Mouse (Mus musculus) hindbrain, postnatal 0 days (tissue): Measurements from ENCODE around the gene Ralgapa1. TPM values are rescaled to one million over a fixed set of nuclear protein-coding genes. Genes with fewer than 3 reads are reported as not detected.

ENCODE experiments used
- ATAC-seq: fragments of 200-750 bp; cut with Nextera tagmentation; 2 replicates; pipeline ENCODE4 v1.8.0; 2017; ENCODE audit warnings: mild to moderate bottlenecking, moderate TSS enrichment, moderate library complexity
- DNase-seq: peaks from one replicate; pipeline ENCODE4 v3.0.0-alpha.2; 2015; ENCODE audit warnings: low spot score
- H3K27ac ChIP-seq: fragments of 300-500 bp; sonication (generic); 2 replicates; pipeline ENCODE4 v1.5.1; 2014; ENCODE audit warnings: mild to moderate bottlenecking
- H3K27me3 ChIP-seq: fragments of 300-500 bp; sonication (generic); 2 replicates; pipeline ENCODE4 v1.6.1; 2014; ENCODE audit warnings: low read length, mixed read lengths; ENCODE audit not compliant: insufficient read depth
- H3K36me3 ChIP-seq: fragments of 300-500 bp; sonication (generic); 2 replicates; pipeline ENCODE4 v1.6.1; 2014; ENCODE audit warnings: low read length, mixed read lengths; ENCODE audit not compliant: insufficient read depth
- H3K4me1 ChIP-seq: fragments of 300-500 bp; sonication (generic); 2 replicates; pipeline ENCODE4 v1.6.1; 2014; ENCODE audit warnings: antibody characterized with exemption, low read length, mixed read lengths; ENCODE audit not compliant: insufficient read depth
- H3K4me2 ChIP-seq: fragments of 300-500 bp; sonication (generic); 2 replicates; pipeline ENCODE4 v1.6.1; 2014; ENCODE audit warnings: low read depth, mild to moderate bottlenecking, low read length, moderate library complexity, mixed read lengths
- H3K4me3 ChIP-seq: fragments of 300-500 bp; sonication (generic); 2 replicates; pipeline ENCODE4 v1.5.1; 2014; ENCODE audit warnings: low read length
- H3K9ac ChIP-seq: fragments of 300-500 bp; sonication (generic); replicated peaks from 2 replicates; pipeline ENCODE4 v1.6.1; 2014; ENCODE audit warnings: mild to moderate bottlenecking, low read length, moderate library complexity, mixed read lengths
- H3K9me3 ChIP-seq: fragments of 300-500 bp; sonication (generic); 2 replicates; pipeline ENCODE4 v1.6.1; 2016; ENCODE audit warnings: low read length, mixed read lengths
- CTCF ChIP-seq: IDR thresholded peaks from 2 replicates; pipeline ENCODE4 v1.5.1; 2016; ENCODE audit warnings: antibody characterized with exemption, control low read depth, low read depth
- WGBS: fragments of 180-500 bp; shearing (Covaris S2); extraction: QIAGEN DNeasy Blood & Tissue Kit; methylation state at CpG from one replicate; pipeline ENCODE4 v1.1.7; 2014; 5-methylcytosine and 5-hydroxymethylcytosine counted together
- polyA plus RNA-seq: library from polyadenylated mRNA; unstranded; fragments of >200 nt; fragmentation: Nextera tagmentation; extraction: Ambion mirVana; gene quantifications from 2 replicates; pipeline ENCODE4 v1.2.1, GENCODE M21; 2015
- total RNA-seq: library from RNA; depleted of rRNA; stranded (reverse); fragments of >200 nt; gene quantifications from 2 replicates; pipeline ENCODE4 v1.2.3, GENCODE M21; 2014; rRNA removed

Ralgapa1 gene
- total RNA-seq: 94.3 and 110 TPM in 2 replicates
- polyA plus RNA-seq: 17.5 and 18.5 TPM in 2 replicates

GRCm38 (mm10) chr12:55820661-55821314 lies at the start of gene Ralgapa1:
Gene Ralgapa1 (minus strand): TSS chr12:55821167.
- H3K36me3 ChIP-seq: no peaks in the 10 kb centered on the region
- peaks cover 10% of the 10 kb centered on the region; the same call in 1 of the 2 replicates for H3K4me1 ChIP-seq
- under 1% methylated on average over 58 of the region's 78 CpGs for WGBS
- H3K9me3 ChIP-seq: no peaks in the 10 kb centered on the region
- peak within 1 kb of the TSS; percentile 95 for H3K27ac ChIP-seq
- DNase-seq (peak; percentile 97), ATAC-seq (peak; percentile 95)
- peak within 1 kb of the TSS; percentile 93 for H3K9ac ChIP-seq
- peak; percentile 62 for TF ChIP-seq CTCF
- peak within 1 kb of the TSS; percentile 70 for H3K4me2 ChIP-seq
- peak within 1 kb of the TSS; percentile 72 for H3K4me3 ChIP-seq
- no peaks in the 10 kb centered on the region for H3K27me3 ChIP-seq

- H3K27me3 ChIP-seq: no peaks in the 10 kb centered on the region
- H3K4me2 ChIP-seq: no peak overlapping the region
- DNase-seq (no peak), ATAC-seq (no peak)
- no peak overlapping the region for H3K9ac ChIP-seq
- no peak for TF ChIP-seq CTCF
- WGBS: 94% methylated on average over 5 of the region's 5 CpGs
- no peak overlapping the region for H3K27ac ChIP-seq
- H3K36me3 ChIP-seq: peaks cover 32% of the 10 kb centered on the region
- H3K9me3 ChIP-seq: no peaks in the 10 kb centered on the region
- H3K4me3 ChIP-seq: no peak overlapping the region
- H3K4me1 ChIP-seq: no peaks in the 10 kb centered on the region
These were observed 48.8 kb upstream of the Ralgapa1 start for GRCm38 (mm10) chr12:55869622-55870322.

- Histone ChIP-seq H3K27me3 (no peaks in the 10 kb centered on the region), H3K36me3 (peaks cover 32% of the 10 kb centered on the region), H3K4me2 (no peak overlapping the region), H3K4me3 (no peak overlapping the region), H3K9ac (no peak overlapping the region), H3K27ac (no peak overlapping the region), H3K4me1 (no peaks in the 10 kb centered on the region), H3K9me3 (no peaks in the 10 kb centered on the region)
- 94% methylated on average over 4 of the region's 4 CpGs for WGBS
- ATAC-seq: no peak
- no peak for TF ChIP-seq CTCF
- no peak for DNase-seq
These were observed 46.8 kb upstream of the Ralgapa1 start for GRCm38 (mm10) chr12:55867738-55868137.

DNA sequence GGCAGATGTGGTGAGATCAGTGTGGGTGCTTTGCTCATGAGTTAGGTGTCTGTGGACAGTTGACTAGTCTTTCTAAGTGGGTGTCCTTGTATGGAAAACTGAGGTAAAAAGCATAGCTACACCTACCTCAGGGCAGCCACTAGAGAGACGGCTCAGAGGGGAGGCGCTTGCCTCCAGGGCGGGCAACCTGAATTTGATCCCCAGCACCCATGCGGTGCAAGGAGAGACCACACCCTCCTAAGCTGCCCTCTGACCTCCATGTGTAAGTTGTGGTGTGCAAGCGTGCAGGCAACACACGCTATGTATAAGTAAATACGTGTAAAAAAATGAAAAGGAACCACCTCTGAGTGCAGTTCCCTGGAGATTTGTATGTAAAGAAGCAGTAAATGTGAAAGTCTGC lies 39.7 kb upstream of the Ralgapa1 start:
- ATAC-seq (no peak), DNase-seq (no peak)
- Histone ChIP-seq H3K4me1 (no peaks in the 10 kb centered on the region), H3K36me3 (peaks cover 28% of the 10 kb centered on the region), H3K4me3 (no peak overlapping the region), H3K27ac (no peak overlapping the region), H3K4me2 (no peak overlapping the region), H3K9ac (no peak overlapping the region), H3K27me3 (no peaks in the 10 kb centered on the region), H3K9me3 (0 out of 2 replicates have a peak, but pooled peaks cover 2% of the 10 kb centered on the region)
- no peak for TF ChIP-seq CTCF
- 97% methylated on average over 7 of the region's 7 CpGs for WGBS

DNA sequence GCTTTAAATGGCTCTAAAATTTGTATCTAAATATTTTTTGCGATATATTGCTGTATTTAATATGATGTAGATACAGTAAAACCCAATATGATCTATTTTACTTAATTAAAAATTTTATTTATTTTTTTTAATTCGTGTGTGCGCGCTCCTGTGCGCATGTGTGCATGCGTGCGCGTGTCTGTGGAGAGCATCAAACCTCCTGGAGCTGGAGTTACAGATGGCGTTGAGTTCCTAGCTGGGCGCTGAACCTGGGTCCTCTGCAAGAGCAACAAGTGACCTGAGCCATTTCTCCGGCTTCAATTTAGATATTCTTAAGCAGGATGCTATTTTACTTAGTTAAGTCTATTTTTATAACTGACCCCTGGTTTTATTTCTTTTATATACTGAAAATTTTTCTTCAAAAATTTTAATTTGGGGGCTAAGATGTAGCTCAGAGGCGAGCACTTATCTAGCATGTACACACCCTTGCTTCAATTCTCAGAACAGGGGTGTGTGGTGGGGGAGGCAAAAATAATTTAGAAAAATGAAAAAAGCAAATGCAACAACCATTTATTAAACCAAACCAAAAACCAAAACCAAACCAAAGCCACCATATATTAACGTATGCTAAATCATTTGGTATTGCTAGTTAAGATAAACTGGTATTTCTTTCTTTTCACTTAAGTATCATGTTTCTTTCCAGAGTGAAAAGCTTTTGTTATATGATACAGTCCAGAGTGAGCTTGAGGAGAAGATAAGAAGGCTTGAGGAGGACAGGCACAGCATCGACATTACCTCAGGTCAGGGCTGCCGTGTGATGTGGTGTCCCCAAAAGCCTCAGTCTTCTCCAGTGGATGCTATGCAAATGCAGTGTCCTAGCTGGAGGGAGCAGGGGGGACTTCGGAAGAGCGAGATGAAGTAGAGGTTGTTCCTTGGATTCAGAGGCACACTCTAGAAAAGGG lies 38.7 kb upstream of the Ralgapa1 start:
- DNase-seq (no peak), ATAC-seq (no peak)
- H3K4me1 ChIP-seq: no peaks in the 10 kb centered on the region
- H3K9me3 ChIP-seq: 0 out of 2 replicates have a peak, but pooled peaks cover 2% of the 10 kb centered on the region
- TF ChIP-seq CTCF: no peak
- no peak overlapping the region for H3K9ac ChIP-seq
- 97% methylated on average over 17 of the region's 17 CpGs for WGBS
- no peak overlapping the region for H3K27ac ChIP-seq
- H3K27me3 ChIP-seq: no peaks in the 10 kb centered on the region
- no peak overlapping the region for H3K4me2 ChIP-seq
- H3K36me3 ChIP-seq: peaks cover 26% of the 10 kb centered on the region
- no peak overlapping the region for H3K4me3 ChIP-seq

DNA sequence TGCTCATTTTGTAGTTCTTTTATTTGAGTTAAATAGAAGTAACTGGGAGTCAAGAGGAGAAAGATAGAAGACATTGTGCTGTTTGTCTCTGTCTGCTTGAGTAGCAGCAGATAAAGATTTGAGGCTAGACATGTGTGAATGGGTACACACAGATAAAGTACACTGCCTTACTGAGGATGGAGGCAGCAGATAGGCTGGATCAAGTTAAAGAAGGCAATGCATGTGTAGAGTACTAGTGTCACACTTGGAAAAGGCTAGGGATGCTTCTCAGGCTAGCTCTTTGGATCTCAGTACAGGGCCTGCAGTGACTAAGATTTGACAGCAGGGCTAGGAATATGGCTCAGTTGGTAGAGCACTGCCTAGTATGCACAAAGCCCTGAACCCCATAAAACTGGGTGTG lies 29.7 kb upstream of the Ralgapa1 start:
- H3K4me3 ChIP-seq: no peak overlapping the region
- no peaks in the 10 kb centered on the region for H3K4me1 ChIP-seq
- no peak overlapping the region for H3K4me2 ChIP-seq
- DNase-seq (no peak), ATAC-seq (no peak)
- no peak for TF ChIP-seq CTCF
- no peak overlapping the region for H3K9ac ChIP-seq
- no peaks in the 10 kb centered on the region for H3K9me3 ChIP-seq
- H3K27me3 ChIP-seq: no peaks in the 10 kb centered on the region
- H3K27ac ChIP-seq: no peak overlapping the region
- peaks cover 1% of the 10 kb centered on the region; the same call in 1 of the 2 replicates for H3K36me3 ChIP-seq
